In the genomic region with DNA sequence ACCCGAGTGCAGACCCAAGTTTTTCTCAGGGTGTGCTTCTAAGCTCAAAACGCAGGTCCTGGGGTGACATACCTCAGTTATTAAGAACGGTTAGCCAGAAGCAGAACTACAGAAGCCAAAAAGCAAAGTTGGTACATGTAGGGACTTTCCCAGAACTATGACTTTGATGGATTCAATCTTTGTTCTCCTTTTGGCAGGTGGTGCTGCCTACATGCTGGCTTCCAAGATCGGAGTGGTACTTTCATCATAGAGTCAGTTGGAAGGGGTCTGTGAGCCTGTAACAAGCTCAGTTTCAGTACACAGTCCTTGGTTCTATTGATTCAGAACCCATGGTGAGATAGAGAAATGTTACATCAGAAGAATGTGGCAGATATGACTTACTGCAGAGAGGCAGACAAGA, we compare ENCODE assay signal across 26 mouse cellular contexts.
DNase-seq lines count a peak whose midpoint lies in the region; ATAC-seq lines count a peak whose summit lies in the region.
"Had no signal": no experiment of that assay in that cellular context is flagged by ENCODE, and none has a peak within 500 bp of the region (broad histone marks: within the 10 kb centered on the region; RNA-seq: fewer than 3 reads in every experiment).

No protein-coding gene starts in this region.

- no peak overlapping the region for H3K4me3 ChIP-seq in heart, embryonic 12.5 days
- H3K4me3 ChIP-seq: embryonic facial prominence, embryonic 12.5 days; embryonic facial prominence, embryonic 15.5 days; gastrocnemius, adult 2 months; heart, embryonic 15.5 days had no signal

- peaks cover 13% of the 10 kb centered on the region for H3K4me1 ChIP-seq in heart, embryonic 12.5 days (replicated peaks)
- H3K4me1 ChIP-seq: embryonic facial prominence, embryonic 15.5 days had no signal

- no peaks in the 10 kb centered on the region for H3K36me3 ChIP-seq in heart, embryonic 12.5 days
- H3K36me3 ChIP-seq: embryonic facial prominence, embryonic 12.5 days; embryonic facial prominence, embryonic 15.5 days; heart, embryonic 15.5 days had no signal

- peak; percentile 37 for DNase-seq in heart, adult 11 months
- DNase-seq in A20 (ENCODE audit: low read depth, low spot score), result peak; percentile 35
- DNase-seq in naive thymus-derived CD4-positive, alpha-beta T cell, adult 2 months (ENCODE audit: low read depth), result peak; percentile 4
- no peak for DNase-seq in layer of hippocampus, postnatal 10 days (ENCODE audit: low spot score in 2 of 2)
- DNase-seq in gastrocnemius, postnatal 25 days, result no peak
- DNase-seq: adrenal gland, adult 8-10 months; adrenal gland, postnatal 25 days; B cell, adult 2 months; cerebellum, adult 18-20 months; cerebellum, adult 9-10 months; cerebellum, postnatal 14 days; forebrain, postnatal 0 days; gastrocnemius, adult 2 months; gastrocnemius, postnatal 14 days; heart, postnatal 14 days; heart, postnatal 4 days had no signal

- H3K27me3 ChIP-seq in heart, embryonic 12.5 days (replicated peaks), result no peaks in the 10 kb centered on the region
- H3K27me3 ChIP-seq: embryonic facial prominence, embryonic 12.5 days; embryonic facial prominence, embryonic 15.5 days; heart, embryonic 15.5 days had no signal

- no peak for ATAC-seq in heart, embryonic 12.5 days (ENCODE audit: insufficient number of reproducible peaks, low FRiP score)
- peak; percentile 73 for ATAC-seq in granulocyte monocyte progenitor cell, adult 5-6 weeks (replicated peaks; ENCODE audit: poor library complexity, severe bottlenecking)
- ATAC-seq: forebrain, embryonic 14.5 days; forebrain, postnatal 0 days; hindbrain, postnatal 0 days; inflammation-experienced regulatory T-cells, adult 6 months had no signal

- H3K27ac ChIP-seq in heart, embryonic 12.5 days (ENCODE audit: poor library complexity, severe bottlenecking), result no peak overlapping the region
- H3K27ac ChIP-seq: embryonic facial prominence, embryonic 12.5 days; embryonic facial prominence, embryonic 15.5 days; gastrocnemius, adult 2 months; heart, embryonic 15.5 days; hindbrain, embryonic 14.5 days; hindbrain, postnatal 0 days had no signal

- no peak overlapping the region for H3K4me2 ChIP-seq in heart, embryonic 12.5 days
- H3K4me2 ChIP-seq: embryonic facial prominence, embryonic 12.5 days; embryonic facial prominence, embryonic 15.5 days; heart, embryonic 11.5 days; heart, embryonic 15.5 days; hindbrain, embryonic 14.5 days had no signal

- 83% methylated on average over 4 of the region's 4 CpGs for WGBS in heart, embryonic 12.5 days

- no peak overlapping the region for H3K9ac ChIP-seq in heart, embryonic 12.5 days
- H3K9ac ChIP-seq: embryonic facial prominence, embryonic 12.5 days; embryonic facial prominence, embryonic 15.5 days; forebrain, postnatal 0 days; heart, embryonic 15.5 days; hindbrain, embryonic 14.5 days had no signal

- H3K9me3 ChIP-seq in heart, embryonic 12.5 days (replicated peaks), result no peaks in the 10 kb centered on the region
- H3K9me3 ChIP-seq: embryonic facial prominence, embryonic 12.5 days; embryonic facial prominence, embryonic 15.5 days; heart, embryonic 15.5 days had no signal

Comparison
In these comparisons a context has a peak if more than half of its experiments do, and no peak if none do; other contexts are left out.
1. DNase-seq: peak in heart, adult 11 months (single experiment), A20 (single experiment) and naive thymus-derived CD4-positive, alpha-beta T cell, adult 2 months (single experiment); none in layer of hippocampus, postnatal 10 days (0 of 2) and gastrocnemius, postnatal 25 days (single experiment).